Mouse (Mus musculus) monocyte, adult 2 months (primary cell): ENCODE results near the gene Mdh2.
A peak's percentile ranks its signal among the peaks of the same experiment; 100 is the strongest.

Source experiments
- DNase-seq, 2 experiments: peaks; one replicate each; pipeline ENCODE4 v3.0.0; 2022; ENCODE audit warnings: low spot score in 2 of 2, low read depth in 1 of 2

Gene Mdh2

DNA sequence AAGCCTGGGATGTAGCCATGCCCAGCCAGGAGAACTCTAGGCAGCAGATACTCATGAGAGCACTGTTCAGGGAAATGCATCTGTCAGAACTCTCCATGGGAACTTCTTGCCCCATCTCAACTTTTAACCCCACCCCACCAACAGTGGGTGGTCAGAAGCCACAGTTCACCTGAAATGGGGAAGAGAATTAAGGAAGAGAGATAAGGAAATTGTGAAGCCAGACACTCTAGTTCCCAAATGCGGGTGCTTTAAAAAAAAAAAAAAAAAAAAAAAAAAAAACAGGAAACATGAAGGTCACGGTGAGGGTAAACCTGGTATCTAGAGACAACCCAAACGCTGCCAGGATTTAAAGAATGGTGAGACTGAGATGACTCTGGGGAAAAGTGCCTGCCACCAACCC lies 5.8 kb upstream of the Mdh2 start:
- peak in 1 of 2 experiments; percentile 24 for DNase-seq

GRCm38 (mm10) chr5:135776546-135776945 lies 1.7 kb upstream of the Mdh2 start:
- DNase-seq = no peak

- DNase-seq = no peak
Measured at GRCm38 (mm10) chr5:135777796-135778470, 347 bp upstream of the Mdh2 start, which contains the start of gene Styxl1. Styxl1 (minus strand) TSS chr5:135778385.

GRCm38 (mm10) chr5:135780331-135780730 lies 2.1 kb downstream of the Mdh2 start:
- no peak for DNase-seq

DNA sequence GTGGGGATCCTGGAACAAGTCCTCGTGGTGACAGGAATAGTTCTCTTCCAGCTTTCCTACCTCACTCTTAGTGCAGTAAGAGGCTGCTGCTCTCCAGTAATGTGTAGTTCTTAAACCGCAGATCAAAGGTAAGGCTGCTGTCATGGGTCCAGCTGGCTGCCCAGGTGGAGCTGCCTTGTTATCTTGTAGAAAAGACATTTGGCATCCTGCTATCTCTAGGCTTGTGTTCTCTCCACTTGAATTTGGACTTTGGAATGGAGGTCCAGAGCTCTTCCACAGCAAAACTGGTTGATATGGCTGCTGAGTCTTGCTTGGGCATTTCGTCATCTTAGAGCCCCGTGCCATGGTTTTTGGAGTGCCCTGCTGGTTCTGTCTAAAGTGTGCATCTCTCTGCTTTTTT lies 4.6 kb downstream of the Mdh2 start:
- DNase-seq = no peak

- peak in 1 of 2 experiments; percentile 64 for DNase-seq
Measured at GRCm38 (mm10) chr5:135793996-135794858, 15.9 kb downstream of the Mdh2 start.

GRCm38 (mm10) chr5:135794859-135795181 lies 16.5 kb downstream of the Mdh2 start:
- no peak for DNase-seq

DNA sequence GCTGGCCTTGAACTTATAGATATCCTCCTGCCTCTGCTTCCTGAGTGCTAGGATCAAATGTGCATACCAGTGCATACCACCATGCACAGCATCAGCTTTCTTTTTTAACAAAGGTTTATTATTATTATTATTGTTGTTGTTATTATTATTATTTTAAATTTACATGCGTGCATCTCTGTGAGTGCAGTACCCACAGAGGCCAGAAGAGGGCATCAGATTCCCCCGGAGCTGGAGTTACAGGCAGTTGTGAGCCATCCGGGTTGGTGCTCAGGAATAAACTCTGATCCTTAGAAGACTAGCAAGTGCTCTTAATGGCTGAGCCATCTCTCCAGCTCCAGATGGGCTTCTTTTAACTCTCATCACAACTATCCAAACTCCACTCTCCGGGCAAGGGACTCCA lies 21.5 kb downstream of the Mdh2 start:
- DNase-seq = no peak

- DNase-seq = no peak
Measured at GRCm38 (mm10) chr5:135800927-135801326, 22.6 kb downstream of the Mdh2 start.

- DNase-seq = no peak
Measured at GRCm38 (mm10) chr5:135802641-135803040, 24.4 kb downstream of the Mdh2 start.

DNA sequence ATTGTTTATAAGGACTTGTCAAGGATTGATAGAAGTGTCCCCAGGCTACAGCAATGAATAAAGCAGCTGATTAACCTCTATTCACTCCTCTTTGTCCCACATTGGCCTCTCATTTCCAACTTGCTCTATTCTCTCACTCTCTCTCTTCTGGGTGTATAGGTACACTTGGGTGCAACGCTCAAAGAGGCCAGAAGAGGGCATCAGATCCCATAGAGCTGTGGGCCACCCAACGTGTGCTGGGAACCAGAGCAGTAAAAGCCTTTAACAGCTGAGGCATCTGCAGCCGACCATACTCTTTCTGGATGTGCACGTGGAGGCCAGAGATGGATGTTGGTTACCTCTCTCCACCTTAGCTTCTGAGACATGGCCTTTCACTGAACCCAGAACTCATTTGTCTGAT lies 24.9 kb downstream of the Mdh2 start:
- DNase-seq = no peak

- no peak for DNase-seq
Measured at GRCm38 (mm10) chr5:135803676-135804075, 25.4 kb downstream of the Mdh2 start.

DNA sequence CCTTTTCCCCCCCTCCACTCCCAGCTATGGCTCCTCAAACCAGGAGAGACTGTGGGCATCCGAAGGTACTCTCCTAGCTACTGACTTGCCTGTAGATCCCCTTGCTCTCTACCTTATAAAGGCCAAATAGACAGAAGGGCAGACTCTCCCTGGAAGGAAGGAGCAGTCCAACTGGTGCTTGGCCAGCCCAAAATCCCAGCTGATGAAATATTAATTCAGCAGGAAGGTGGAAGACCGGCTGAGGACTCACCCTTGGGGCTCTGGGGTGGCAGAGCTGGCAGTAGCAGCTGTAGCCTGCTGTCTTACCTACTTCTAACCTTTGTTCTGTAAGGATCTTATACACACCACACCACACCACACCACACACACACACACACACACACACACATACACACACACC lies 26.5 kb downstream of the Mdh2 start:
- no peak for DNase-seq

- peak; percentile 82 to 92 for DNase-seq
Measured at GRCm38 (mm10) chr5:135806555-135807262, 28.4 kb downstream of the Mdh2 start, which contains the start of gene Srrm3. Srrm3 (plus strand) TSS chr5:135806890.

DNA sequence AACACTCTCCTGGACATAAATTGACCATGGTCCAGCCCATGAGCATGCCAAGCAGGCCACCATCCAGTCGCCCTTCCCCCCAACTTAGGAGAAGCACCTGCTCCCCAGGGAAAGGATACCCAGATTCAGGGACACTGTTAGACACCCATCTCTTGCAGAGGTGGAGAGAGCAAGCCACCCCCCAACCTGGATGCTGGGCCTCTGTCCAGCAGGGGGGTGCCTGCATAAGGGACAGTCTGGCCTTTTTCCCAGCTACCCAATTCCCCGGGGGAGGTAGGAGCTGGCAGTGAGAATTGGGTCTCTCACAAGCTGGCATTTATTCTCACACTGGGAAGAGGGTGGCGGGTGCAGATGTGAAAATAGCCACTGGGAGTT lies 29.0 kb downstream of the Mdh2 start:
- DNase-seq = no peak

GRCm38 (mm10) chr5:135812991-135813390 lies 34.7 kb downstream of the Mdh2 start:
- no peak for DNase-seq

DNA sequence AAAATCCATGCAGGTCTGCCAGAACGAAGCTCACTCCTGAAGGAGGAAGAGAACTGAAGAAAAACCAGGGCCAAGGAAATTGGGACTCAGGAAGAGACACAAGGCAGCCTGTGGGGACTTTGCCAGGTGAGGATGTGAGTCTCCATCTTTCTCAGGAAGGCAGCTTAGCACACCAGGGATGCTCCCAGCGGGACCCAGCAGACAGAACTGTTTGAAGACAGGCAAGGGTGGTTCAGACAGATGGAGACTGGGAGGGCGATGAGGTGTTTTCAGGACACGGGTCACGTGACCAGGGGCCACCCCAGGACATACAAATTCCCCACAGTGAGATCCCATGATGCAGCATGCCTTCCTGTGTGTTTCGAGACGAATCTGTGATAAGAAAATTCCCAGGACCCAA lies 40.2 kb downstream of the Mdh2 start:
- no peak for DNase-seq

GRCm38 (mm10) chr5:135822316-135822944 lies 44.1 kb downstream of the Mdh2 start:
- no peak for DNase-seq

- no peak for DNase-seq
Measured at GRCm38 (mm10) chr5:135824517-135824916, 46.2 kb downstream of the Mdh2 start.

DNA sequence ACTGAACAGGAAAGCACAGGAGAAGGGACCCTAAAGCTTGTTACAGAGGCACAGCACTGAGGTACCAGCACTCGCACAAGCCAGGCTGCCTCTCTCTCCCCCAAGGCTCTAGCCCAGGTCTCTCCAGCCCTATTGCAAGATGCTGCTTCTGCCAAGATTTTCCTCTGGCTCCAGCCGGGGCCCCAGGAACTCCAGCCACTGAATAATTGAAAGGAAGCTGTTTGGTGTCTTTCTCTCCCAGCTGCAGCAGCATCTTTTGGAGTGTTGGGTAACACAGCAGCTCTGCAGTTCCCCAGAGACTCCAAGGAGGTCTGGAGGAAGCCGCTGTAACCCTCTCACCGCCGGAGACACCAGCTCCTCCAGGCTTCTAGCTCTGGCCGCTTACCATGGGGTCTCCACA lies 47.9 kb downstream of the Mdh2 start:
- no peak for DNase-seq

- DNase-seq = no peak
Measured at GRCm38 (mm10) chr5:135829381-135829780, 51.1 kb downstream of the Mdh2 start.
